Mouse (Mus musculus) 3T3-L1 (cell line): ENCODE data around the gene Rpl3.

Source experiments
- DNase-seq: peaks from one replicate; pipeline ENCODE4 v3.0.0-alpha.2; 2015; ENCODE audit warnings: low read depth, low spot score

Rpl3 gene

DNA sequence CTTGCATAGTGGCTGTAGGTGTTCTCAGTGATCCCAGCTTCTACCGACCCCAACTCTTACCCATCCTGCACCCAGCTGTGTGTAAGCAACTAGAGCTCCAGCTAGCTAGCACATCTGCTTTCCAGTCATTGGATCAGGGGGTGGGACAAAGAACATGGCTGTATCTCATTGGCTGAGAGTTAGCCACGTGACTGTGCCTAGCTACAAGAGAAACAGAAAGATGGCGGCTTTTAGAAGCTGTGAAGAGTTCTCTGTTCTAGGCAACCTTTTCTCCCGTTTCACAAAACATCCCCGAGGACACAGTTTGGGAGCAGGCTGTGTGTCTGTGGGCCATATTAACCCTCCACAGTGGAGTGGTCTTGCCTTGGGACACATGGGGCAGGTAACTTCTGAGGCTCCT lies 23.6 kb upstream of the Rpl3 start:
- DNase-seq = no peak

GRCm38 (mm10) chr15:80114414-80114813 lies 22.7 kb upstream of the Rpl3 start:
- DNase-seq = no peak

DNA sequence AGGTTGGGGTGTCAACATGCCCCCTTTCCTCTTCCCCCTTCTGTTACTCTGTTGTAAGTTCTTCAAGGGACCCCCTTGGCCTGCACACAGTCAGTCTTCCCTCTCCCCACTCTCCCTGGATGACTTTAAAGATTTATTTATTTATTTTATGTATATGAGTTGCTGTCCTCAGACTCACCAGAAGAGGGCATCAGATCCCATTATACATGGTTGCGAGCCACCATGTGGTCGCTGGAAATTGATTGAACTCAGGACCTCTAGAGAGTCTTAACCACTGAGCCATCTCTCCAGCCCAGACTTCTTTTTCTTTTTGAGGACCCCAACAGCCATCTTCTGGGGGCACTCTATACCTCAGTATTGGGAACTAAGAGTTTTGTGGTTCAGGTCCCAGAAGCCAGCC lies 20.8 kb upstream of the Rpl3 start:
- DNase-seq = no peak

GRCm38 (mm10) chr15:80111436-80111835 lies 19.8 kb upstream of the Rpl3 start:
- no peak for DNase-seq

DNA sequence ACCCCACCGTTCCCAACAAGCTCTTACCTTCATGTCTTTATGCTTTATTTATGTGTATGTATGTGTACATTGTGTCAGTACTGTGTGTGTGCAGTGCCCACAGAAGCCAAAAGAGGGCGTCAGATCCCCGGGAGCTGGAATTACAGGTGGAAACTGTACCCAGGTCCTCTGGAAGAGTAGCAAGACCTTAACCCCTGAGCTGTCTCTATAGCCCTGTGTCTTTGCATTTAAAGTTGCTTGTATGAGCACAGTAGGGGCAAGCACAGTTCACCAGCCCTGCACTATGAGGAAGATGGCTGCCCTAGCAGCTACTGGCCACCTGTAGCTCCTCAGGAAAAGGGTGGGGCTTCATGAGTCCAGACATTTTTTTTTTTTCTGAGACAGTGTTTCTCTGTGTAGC lies 15.9 kb upstream of the Rpl3 start:
- no peak for DNase-seq

GRCm38 (mm10) chr15:80107143-80107542 lies 15.5 kb upstream of the Rpl3 start:
- no peak for DNase-seq

DNA sequence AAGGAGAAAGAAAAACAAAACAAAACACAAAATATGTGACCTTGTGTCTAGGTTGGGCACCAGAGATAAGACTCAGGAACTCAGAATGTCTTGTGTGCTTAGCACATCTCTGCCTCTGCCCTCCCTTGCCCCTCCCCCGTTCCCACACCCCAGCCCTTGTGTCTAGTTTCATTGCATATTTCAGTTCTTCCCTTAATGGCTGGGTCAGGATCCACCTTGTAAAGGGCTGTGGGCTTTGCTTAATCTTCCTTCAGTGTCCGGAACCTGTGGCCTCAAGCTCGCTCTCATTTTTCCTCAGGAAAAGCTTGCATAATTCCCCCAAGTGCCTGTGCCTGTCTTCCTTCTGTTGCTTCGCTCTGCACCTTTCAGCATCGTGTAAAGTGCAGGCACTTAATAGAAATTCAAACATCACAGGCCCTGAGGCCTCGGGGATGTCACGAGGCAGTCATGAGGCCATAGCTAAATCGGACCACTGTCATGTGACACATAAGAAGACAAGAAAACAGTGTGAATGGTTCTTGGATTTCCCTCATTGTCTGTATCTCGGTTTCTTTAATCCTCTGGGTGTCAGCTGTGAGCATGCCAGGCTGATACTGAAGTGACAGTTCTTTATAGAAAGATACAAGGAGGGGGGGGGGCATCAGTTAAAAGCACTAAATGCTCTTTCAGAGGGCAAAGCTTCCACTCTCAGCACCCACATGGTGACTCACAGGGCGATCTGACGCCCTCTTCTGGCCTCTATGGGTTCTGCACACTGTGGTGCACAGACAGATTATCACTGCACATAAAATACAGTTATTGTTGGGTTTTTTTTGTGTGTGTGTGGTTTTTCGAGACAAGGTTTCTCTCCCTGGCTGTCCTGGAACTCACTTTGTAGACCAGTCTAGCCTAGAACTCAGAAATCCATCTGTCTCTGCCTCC lies 14.1 kb upstream of the Rpl3 start:
- DNase-seq = no peak

DNA sequence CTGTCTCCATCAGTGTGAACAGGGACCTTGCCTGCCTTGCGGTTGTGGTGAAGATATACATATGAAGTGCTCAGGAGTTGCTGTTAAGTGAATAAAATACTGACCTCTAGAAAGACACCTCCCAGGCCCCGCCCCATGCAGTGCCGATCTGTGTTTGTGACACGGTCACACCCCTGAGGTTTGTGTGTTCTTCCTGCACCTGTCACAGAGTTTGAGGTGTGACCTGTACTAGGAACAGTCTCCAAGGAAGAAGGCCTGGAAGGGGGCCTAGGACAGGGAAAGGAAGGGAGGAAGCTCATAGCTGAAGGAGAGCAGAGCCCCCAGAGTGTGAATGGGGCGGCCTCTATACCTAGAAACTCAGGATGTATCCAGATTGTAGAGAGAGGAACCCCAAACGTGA lies 10.8 kb upstream of the Rpl3 start:
- DNase-seq = no peak

DNA sequence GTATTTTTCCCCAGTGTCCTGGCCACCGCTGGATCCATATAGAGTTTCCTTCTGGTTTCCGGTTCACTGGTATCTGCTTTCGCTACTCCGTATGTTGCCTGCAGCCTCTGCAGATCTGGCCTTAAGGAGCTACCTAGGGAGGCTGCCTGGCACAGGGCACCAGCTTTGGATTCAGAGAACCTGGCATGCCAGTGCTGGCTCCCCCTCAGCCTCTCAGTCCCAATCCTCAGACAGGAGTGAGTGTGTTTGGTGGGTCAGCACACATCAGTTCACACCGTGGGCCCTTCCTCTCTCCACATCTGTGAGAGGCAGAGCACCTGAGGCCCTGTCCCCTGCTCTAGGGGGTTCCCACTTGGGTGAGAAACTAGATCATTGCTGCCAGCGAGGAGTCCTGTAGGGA lies 9.8 kb upstream of the Rpl3 start:
- DNase-seq = no peak

- no peak for DNase-seq
Observed at GRCm38 (mm10) chr15:80100871-80101270, 9.2 kb upstream of the Rpl3 start.

DNA sequence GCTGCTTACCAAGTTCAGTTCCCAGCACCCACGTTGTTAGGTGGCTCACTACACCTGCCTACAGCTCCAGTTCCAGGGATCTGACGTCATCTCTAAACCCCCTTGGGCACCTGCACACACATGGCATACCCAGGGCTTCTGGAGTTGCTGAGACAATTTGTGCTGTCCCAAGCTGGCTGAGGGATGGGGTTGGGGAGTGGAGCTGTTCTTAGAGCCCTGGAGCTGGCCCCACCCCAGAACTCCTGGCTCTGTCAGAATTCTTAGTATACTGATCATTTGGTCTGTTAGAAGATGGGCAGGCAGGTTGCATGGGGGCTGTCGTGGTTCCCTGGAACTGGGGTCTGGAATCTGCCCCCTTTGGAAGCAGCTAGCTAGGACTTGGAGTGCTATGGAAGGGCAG lies 8.5 kb upstream of the Rpl3 start:
- no peak for DNase-seq

DNA sequence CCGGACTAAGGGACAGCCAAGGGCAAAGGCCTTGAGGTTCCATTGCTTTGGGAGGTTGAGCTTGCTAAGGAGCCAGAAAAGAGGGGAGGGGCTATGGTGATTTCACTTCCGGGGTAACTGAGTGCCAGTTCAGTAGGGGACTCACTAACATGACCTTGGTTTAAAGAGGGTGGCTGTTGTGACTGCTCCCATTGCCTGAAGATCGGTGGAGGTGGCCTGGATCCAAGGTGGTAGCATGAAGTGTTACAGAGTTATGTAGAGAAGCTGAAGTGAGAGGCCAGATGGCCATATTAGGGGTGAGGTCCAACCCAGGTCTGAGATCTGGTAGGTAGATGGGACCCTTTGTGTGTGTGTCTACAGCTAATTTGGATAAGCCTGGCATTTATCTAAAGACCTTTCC lies 7.8 kb upstream of the Rpl3 start:
- no peak for DNase-seq

DNA sequence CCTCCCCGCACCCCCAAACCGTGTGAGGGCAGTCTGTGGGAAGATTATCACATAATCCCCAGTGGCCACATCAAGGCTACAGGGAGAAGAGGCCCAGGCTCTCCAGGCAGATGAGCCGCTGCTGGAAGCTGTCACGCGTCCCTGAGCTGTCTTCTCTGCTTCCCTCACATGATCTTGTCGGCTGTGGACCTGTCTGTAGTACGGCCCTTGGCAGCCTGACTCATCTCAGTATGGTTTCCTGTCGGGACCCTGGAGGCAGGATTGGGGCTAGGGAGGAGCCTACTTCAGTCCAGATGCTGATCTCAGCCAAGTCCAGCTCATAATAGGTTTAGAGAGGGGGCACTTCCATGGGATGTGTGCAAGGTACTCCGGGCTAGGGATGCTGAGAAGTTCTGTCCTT lies 7.1 kb upstream of the Rpl3 start:
- DNase-seq = peak; percentile 92

- DNase-seq = no peak
Observed at GRCm38 (mm10) chr15:80097999-80098461, 6.4 kb upstream of the Rpl3 start.

DNA sequence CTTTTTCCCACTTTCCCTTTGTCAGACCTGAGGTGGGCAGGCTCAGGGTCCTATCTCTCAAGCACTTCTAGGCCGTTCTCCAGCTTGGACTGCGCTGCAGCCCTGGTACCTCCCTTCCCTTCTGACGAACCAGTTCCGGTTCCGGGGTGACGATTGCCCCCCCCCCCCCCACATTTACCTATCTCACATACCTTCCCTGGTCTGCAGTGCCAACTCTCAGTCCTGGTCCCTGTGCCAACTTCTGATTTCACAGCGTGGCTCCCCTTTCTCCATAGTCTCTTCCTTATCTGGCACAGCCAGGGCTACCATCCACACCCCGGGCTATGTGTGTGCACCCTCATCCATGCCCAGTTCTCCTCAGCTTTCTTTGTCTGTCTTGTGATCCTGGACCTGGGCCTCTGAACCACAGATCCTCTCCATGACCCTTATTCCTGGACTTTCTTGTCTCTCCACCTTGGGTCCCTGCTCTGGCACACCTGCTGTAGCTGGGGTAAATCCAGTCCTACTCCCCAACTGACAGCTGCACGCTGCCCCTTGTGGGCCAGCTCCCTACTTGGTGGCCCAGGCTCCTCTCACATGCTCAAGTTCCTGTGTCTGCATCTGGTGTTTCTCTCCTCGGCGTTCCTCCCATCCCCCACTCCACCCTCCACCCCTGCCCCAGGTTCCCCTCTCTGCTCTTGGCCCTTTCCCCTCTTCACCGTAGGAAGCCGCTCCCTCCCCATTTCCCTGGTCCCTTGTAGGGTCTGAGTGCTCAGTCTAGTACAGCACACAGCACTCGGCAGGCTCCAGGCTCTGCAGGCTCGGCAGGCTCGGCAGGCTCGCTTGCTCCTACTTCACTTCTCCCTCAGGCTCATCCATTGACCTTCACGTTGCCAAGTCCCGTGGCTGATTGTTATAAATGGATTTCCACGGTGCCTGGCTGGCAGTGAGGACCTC lies 5.5 kb upstream of the Rpl3 start:
- DNase-seq = no peak

DNA sequence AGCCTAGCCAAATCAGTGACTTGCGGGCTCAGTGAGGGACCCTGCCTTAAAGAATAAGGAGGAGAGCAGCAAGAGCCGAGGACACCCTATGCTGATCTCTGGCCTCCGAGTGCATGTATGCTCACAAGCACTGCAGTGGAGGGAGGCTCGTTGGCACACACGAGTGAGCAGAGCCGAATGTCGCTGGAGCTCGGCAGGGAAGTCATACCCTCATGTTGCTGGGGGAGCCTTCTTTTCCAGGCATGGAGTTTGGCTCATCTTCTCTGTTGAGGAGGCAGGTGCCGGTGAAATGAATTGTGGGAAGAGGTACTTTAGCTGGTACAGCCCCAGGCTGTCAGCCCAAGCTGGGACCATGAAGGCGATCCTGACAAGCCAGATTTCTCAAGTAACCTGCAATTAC lies 4.7 kb upstream of the Rpl3 start:
- DNase-seq = no peak

- DNase-seq = peak; percentile 56
Observed at GRCm38 (mm10) chr15:80095596-80095995, 3.9 kb upstream of the Rpl3 start.

DNA sequence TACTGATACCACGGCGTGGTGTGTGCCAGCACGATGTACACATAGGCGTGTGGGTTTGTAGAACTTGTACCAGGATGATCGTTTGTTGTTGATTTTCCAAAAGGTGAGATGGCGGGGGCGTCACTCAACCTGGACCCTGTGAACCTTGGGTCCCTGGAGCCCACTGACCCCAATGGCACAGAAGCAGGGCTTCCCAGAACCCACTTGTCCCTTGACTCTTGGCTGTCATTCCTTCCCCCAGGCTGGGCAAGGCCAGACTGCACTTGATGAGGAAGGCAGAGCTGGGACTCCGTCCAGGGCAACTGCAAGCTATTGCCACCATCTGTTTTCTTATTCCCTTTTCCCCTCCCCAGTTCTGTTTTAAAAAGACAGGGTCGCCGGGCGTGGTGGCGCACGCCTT lies 2.5 kb upstream of the Rpl3 start:
- no peak for DNase-seq

DNA sequence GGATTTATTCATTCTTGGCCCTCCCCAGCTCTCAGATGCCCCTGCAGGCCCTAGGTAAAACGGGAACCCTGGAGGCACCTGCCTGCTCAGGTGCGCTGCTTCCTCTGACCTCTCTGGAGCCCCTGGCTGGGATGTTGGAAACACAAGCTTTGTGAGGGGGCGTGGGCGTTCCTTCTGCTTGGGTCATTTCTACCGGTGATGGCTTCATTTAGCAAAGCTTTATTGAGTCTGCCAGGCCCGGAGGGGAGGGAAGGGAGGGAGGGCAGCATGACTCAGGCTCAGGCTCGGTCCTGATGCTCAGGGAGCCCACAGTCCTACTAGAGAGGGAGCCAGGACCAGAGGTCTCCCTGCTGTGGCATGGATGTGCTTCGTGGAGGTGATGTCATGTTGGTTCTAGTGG lies 931 bp upstream of the Rpl3 start:
- peak; percentile 72 for DNase-seq

DNA sequence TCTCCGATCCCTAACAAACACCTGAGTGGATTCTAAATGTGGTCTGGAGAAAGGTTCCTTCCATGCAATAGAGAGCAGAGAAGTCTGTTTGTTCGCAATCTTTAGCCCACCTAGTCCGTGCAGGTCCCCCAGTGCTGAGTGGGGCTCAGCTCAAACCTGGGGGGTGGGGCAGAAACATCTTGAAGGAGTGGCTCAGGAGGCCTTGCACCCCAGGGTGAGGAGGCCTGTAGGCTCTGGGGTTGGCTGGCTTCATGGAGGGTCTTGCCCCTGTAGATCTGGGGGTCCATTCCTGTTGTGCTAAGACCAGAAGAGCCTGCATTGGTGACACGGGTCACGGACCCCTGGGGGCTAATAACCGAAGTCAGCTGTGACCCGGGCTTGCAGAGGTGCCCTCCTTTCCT lies 373 bp upstream of the Rpl3 start:
- no peak for DNase-seq

DNA sequence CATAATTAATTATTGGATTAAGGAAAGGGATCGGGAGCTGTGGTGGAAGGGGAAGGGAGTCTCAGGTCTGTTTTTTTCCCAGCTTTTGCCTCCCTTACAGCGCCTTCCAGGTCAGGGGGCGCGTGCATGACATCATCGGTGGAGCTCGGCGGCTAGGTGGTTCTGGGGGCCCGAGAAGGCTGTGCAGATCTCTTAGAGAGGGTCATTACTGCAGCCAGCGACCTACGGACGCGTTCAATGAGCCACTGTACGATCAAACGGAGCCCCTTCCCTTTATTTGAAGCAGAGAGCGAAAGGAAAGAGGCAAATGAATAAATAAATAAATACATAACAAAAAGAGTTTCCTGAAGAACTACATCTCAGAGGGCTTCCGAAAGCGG lies 937 bp downstream of the Rpl3 start:
- no peak for DNase-seq

GRCm38 (mm10) chr15:80090155-80090554 lies 1.5 kb downstream of the Rpl3 start:
- DNase-seq = no peak

DNA sequence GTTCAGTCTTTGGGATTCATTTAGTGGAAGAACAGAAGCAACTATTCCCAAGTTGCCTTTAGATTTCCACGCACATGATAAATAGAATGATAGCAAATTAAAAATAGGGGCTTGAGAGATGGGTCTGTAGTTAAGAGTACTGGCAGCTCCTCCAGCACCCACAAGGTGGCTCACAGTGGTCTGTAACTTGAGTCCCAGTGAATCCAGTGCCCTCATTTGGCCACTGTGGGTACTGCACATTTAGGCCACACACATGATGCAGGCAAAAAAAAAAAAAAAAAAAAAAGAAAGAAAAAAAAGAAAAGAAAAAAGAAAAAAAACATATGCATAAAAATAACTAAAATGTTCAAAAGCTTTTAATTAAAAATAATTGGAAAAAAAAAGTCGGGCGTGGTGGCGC lies 3.0 kb downstream of the Rpl3 start:
- peak; percentile 99 for DNase-seq
